Mouse (Mus musculus) heart, postnatal 4 days (tissue): Measurements from ENCODE around the gene Trmt5. TPM values are rescaled to one million over a fixed set of nuclear protein-coding genes. Genes with fewer than 3 reads are reported as not detected.

Source experiments
- DNase-seq: peaks from one replicate; pipeline ENCODE4 v3.0.0; 2021
- total RNA-seq, 2 experiments: library from RNA; stranded (reverse); gene quantifications; 2 replicates each; pipeline ENCODE4 v1.2.3; 2021

The Trmt5 gene
- total RNA-seq, 2 experiments from 2014 or later, result 29.6 to 30.5 TPM

DNA sequence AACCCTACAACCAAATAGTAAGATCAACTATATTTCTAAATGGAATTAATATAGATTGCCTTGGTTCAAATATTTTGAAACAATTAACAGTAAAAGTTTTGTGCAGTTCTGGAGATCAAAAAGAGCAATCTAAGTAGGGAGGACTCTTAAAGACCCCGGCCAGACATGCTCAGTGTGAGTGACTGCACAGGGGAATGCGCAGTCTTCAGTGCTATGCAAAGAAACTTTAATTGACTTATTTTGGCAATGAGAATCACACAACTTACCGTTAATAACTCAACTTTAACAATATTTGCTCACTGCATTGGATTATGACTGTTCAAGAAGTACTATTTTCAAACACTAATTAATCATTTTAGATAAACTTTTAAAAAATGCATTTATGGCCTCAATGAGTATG, 17.0 kb downstream of the Trmt5 start:
- DNase-seq, result no peak

GRCm38 (mm10) chr12:73268497-73268896, 18.0 kb downstream of the Trmt5 start:
- no peak for DNase-seq

- DNase-seq, result no peak
Observed at GRCm38 (mm10) chr12:73266597-73266996, 19.9 kb downstream of the Trmt5 start.

DNA sequence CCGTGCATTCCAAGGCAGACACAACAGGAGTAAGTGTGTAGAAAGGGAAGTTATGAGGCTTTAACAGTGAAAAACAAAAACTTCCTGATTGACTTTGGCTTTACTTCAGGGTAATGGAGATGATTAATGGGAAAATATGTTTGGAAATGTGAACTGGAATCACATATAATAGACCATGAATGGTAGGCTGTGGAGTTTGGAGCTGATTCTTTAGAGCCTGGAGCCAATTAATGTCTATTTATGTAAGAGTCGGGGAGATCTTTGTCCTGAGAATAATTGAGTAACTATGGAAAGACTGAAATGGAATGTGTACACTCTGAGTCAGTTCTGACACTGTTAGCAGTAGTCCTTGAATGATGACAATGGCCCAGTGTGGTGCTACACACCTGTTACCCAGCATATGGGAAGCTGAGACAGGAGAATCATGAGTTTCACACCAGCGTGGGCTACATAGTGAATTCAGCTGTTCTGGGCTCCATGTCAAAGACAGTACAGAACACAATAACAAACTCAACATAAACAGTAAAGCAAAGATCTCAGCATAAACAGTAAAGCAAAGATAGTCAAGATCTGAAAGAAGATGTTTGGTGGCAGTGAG, 21.0 kb downstream of the Trmt5 start:
- DNase-seq, result no peak

GRCm38 (mm10) chr12:73260339-73260738, 26.2 kb downstream of the Trmt5 start:
- DNase-seq, result no peak

DNA sequence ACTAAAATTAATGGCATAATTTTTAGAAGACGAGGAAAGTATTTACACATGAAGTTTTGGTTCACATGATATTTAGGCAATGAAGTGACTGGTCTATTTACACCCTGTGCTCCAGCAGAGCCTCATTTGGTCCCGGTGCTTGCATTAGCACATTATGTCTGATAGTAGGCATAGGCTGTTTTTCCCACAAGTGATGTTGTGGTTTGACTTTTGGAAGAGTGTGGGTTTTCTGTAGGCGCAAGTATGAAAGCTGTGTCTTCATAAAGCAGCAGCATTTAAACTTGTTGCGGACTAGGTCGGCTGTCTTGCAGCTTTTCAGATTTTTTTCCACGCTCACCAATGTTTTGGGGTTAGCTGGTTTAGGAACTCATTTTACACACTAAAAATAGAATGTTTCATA, 27.2 kb downstream of the Trmt5 start:
- DNase-seq, result no peak

- no peak for DNase-seq
Observed at GRCm38 (mm10) chr12:73255006-73255405, 31.5 kb downstream of the Trmt5 start.

GRCm38 (mm10) chr12:73245687-73246086, 40.8 kb downstream of the Trmt5 start:
- no peak for DNase-seq

GRCm38 (mm10) chr12:73241960-73242359, 44.5 kb downstream of the Trmt5 start:
- no peak for DNase-seq

- no peak for DNase-seq
Observed at GRCm38 (mm10) chr12:73232586-73232985, 53.9 kb downstream of the Trmt5 start.

- no peak for DNase-seq
Observed at GRCm38 (mm10) chr12:73231552-73231951, 55.0 kb downstream of the Trmt5 start.

GRCm38 (mm10) chr12:73230196-73230595, 56.3 kb downstream of the Trmt5 start:
- DNase-seq, result no peak

Other genes with a start within 250 kb of the Trmt5 start
- gene Six1, start 232.8 kb downstream of the Trmt5 start, total RNA-seq, result under 1 TPM; 0.19 to 0.54 TPM
- 1 to 10 TPM; 2.3 TPM for gene Six4, start 173.3 kb downstream of the Trmt5 start, total RNA-seq
- gene Mnat1, start 163.0 kb downstream of the Trmt5 start, total RNA-seq, result 10 to 100 TPM; 28.0 to 30.3 TPM
- gene Slc38a6, start 69 bp upstream of the Trmt5 start, total RNA-seq, result 1 to 10 TPM; 7.4 to 8.5 TPM